Mouse (Mus musculus) frontal cortex, adult (tissue): ENCODE measurements around the gene Olfr1198.

Experiments
- ATAC-seq: cut with Nextera tagmentation; 2 replicates; pipeline ENCODE4 v1.9.2; 2017; ENCODE audit warnings: mild to moderate bottlenecking, moderate library complexity, mixed read lengths; ENCODE audit not compliant: low TSS enrichment

The Olfr1198 gene

GRCm38 (mm10) chr2:88751270-88751669 is at the start of gene Olfr1198:
Gene Olfr1198, minus strand, starts transcription at chr2:88751370.
- ATAC-seq: no peak

- no peak for ATAC-seq
Observed at GRCm38 (mm10) chr2:88792736-88793135, 41.6 kb upstream of the Olfr1198 start, which contains the start of gene Olfr1201. Gene Olfr1201, plus strand, starts transcription at chr2:88793036.

- ATAC-seq: no peak
Observed at GRCm38 (mm10) chr2:88770388-88770787, 19.2 kb upstream of the Olfr1198 start, which contains the start of gene Olfr1200. Gene Olfr1200, minus strand, starts transcription at chr2:88770488.

GRCm38 (mm10) chr2:88760369-88760768 is 9.2 kb upstream of the Olfr1198 start, which contains the start of gene Olfr1199:
Gene Olfr1199, minus strand, starts transcription at chr2:88760469.
- ATAC-seq: no peak

GRCm38 (mm10) chr2:88743379-88743778 is 7.8 kb downstream of the Olfr1198 start:
- ATAC-seq: no peak

- ATAC-seq: no peak
Observed at GRCm38 (mm10) chr2:88732266-88732665, 18.9 kb downstream of the Olfr1198 start, which contains the start of gene Olfr1197. Gene Olfr1197, minus strand, starts transcription at chr2:88732366.

- no peak for ATAC-seq
Observed at GRCm38 (mm10) chr2:88704497-88704896, 46.7 kb downstream of the Olfr1198 start, which contains the start of gene Olfr1196. Gene Olfr1196, minus strand, starts transcription at chr2:88704597.
